Mouse (Mus musculus): ENCODE measurements around the gene Sdc4.
A peak's percentile ranks its signal among the peaks of the same experiment; 100 is the strongest.

The Sdc4 gene

DNA sequence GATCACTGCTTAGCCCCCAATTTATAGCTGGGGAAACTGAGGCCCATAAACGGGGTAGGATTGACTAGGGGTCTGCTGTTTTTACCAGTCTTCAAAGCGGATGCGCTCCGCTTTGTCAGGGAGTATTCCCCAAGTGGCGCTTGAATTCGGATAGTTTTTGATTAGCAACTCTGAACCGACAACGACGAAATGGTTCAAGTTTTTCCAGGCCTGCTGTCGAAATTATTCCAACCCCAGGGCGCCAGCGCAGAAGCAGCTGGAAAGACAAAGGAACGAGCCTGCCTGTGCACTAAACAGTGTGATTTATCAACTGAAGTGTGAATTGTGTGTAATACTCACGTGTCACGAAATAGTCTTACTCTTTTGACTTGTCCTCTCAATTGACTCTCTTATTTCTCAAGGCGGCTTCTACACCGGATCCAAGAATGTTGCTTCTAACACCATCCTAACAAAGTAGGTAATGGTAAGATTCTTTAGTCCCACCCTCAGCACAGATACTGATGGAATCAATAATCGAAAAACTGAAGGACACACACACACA, at the start of gene Sdc4:
TSS of gene Sdc4 (minus strand) at position 428 of the 541 bp plus-strand sequence.
- DNase-seq (ENCODE audit: low read depth, low spot score) = no peak

DNA sequence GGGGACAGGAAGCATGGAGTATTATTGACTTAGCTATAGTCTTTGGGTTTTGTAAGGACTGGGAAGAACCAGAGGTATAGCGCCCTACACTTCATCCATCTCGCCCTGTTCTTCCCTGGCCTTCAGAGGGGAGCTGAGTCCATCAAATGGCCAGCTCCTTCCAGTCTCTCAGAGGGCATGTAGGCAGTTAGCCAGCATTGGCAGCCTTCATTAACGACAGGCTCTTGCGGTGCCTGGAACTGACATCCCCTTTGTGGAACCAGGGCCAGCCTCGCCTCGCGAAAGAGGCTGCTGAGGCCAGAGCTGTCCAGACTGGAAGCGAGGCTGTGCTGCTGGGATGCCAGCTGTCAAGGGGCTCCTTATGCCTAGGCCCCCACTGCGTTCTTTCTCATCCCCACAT, 44.1 kb upstream of the Sdc4 start:
- DNase-seq (ENCODE audit: low read depth, low spot score) = no peak

DNA sequence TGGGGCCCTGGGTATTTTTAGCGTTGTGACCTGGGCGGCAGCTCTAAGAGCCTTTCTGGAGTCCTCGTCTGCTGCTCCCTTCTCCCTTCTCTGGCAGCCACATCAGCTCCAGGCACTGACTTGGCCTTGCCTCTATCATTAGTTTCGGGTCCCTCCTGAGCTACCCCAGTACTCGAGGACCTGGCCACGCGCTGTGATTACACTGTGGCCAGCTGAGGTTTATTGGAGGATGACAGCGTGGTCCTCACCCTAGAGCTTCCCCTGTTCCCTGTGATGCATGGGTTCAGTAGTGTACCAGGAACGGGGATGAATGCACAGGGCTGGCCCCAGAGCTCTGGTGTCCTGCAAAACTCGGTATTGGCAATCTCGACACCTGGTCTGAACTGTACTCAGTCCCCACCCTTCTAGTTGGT, 43.4 kb upstream of the Sdc4 start:
- DNase-seq (ENCODE audit: low read depth, low spot score) = no peak

DNA sequence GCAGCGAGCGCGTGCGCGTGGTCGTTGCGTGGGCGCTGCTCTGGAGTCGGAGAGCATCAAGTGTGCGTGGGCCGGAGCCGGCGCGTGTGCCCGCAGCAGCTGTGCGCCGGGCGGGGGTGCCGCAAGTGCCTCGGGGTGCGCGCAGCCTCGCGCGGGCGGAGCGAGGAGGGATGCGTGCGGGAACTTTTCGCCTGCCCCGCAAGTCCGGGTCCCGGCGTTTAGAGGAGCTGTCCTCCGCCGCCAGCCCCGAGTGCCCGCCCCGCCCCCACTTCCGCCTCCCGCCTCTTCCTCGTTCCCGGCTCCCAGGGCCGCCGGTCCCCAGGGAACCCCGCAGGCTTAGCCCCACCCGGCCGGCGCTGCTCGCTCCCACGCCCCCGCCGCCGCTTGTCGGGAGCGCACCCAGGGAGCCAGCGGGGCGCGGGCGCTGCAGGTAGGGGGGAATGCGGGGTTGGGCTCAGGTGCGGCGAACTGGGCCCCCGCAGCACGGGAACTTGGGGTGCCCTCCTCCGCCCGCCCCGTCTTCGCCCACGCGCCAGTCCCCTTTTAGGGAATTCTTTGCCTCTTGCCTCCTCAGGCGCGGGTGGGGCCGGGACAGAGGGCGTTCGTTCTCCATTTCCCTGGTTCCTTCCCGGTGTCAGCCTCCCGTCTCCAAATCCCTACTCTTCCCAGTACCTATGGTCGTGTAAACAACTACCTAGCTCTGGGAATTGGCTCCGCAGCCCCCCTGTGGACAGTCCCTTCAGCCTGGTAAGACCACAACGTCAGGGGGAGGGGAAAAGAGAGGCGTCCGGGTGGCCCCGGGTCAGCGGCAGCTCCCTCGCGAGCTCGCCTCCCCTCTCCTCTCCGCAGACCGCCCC, 42.8 kb upstream of the Sdc4 start:
- DNase-seq (ENCODE audit: low read depth, low spot score) = peak; percentile 54

DNA sequence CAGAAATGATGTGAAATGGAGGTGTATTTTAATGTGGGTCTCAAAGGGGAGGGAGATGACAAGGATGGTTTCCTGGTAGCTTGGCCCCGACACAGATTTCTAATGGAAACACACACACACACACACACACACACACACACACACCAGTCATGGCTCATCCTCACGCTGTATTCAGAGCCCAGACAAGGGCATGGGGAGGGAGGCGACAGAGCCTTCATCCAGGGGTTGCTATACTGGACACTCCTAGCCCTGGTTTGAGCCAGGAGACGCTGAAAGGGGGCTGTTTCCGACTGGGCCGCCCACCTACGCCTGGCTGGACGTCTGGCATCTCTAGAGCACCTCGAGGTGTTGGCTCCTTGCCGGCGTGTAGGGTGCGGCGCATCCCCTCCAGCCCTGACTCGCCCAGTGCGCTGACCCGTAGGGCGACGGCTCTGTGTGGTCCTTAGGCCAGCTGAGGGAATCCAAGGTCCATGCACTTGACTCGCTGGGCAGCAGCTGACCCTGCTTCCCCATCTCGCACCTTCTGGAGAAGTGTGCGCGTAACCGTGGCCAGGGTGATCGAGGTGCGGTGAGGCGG, 42.1 kb upstream of the Sdc4 start, which contains the start of gene Dbndd2:
TSS of gene Dbndd2 (plus strand) at position 426 of the 577 bp plus-strand sequence.
- DNase-seq (ENCODE audit: low read depth, low spot score) = no peak

DNA sequence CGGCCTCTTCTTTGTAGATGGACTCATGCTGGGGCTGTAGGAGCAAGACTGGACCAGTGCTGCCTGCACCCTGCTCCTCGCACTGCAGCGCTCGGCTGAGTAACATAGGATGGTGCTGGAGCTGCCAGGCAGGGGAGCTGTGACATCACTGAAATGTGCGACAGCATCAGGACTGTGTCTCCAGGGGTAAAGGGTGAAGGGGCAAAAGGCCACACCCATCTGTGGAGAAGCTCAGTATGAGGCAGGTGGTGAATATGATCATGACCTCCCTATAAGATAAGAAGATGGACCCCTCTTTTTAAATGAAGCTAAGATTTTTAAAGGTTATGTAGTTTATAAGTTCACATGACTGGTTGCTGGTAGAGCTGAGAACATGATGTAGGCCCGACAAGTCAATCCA, 29.9 kb upstream of the Sdc4 start, which contains the start of gene Trp53tg5:
TSS of gene Trp53tg5 (minus strand) at position 101 of the 400 bp plus-strand sequence.
- DNase-seq (ENCODE audit: low read depth, low spot score) = no peak

DNA sequence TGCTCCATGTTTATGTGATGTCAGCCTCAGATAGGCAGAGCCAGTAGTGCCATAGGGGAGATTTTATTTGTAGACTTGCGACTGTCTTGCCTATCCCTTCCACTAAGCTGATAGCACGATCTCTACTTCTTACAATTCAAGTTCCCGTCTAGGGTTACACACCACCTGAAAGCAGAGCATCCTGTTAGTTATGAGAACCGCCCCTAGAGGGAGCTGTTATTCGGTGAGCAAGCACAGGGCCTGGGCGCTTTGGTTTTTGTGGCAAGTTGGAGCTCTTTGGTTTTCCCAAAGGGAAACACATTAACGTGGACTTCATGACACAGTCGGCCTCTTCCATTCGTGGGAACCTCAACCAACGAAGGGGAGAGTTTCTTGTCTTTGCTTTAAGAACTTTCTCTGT, 26.6 kb upstream of the Sdc4 start:
- DNase-seq (ENCODE audit: low read depth, low spot score) = no peak

DNA sequence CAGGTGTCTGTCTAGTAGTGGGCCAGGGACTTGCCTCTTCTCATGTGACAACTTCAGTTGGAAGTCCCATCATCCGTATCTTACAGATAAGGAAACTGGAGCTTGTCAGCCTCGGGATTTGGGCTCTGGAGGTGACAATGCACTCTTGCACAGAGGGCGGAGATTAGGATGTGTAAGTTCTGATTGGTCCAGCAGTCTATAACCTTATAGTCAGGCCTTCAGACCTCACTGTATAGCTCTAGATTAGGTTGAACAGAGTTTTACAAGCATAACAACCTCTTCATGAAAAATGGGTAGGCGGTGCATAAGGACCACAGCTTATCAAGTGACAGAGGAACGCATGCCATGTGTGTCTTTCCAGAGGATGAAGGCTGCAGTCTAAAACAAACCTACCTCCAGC, 23.1 kb upstream of the Sdc4 start:
- DNase-seq (ENCODE audit: low read depth, low spot score) = no peak

DNA sequence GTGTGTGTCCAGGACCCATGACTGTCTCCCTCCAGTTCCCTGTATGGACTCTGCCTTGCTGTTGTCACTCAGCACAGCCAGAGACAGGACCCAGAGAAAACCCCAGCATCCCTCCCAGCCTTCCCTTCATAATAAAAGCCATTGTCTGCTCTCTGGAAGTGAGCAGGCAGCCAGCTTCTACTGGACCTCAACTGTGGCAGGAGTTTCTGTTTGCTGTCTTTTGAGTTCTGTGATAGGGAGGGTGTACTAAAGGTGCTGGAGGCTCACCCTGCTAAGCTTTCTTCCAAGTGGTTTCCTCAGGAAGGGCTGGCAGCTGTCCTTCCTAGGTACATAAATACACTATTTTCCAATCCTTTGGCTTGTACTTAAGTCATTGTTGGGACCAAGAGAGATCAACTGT, 21.5 kb upstream of the Sdc4 start:
- DNase-seq (ENCODE audit: low read depth, low spot score) = no peak

DNA sequence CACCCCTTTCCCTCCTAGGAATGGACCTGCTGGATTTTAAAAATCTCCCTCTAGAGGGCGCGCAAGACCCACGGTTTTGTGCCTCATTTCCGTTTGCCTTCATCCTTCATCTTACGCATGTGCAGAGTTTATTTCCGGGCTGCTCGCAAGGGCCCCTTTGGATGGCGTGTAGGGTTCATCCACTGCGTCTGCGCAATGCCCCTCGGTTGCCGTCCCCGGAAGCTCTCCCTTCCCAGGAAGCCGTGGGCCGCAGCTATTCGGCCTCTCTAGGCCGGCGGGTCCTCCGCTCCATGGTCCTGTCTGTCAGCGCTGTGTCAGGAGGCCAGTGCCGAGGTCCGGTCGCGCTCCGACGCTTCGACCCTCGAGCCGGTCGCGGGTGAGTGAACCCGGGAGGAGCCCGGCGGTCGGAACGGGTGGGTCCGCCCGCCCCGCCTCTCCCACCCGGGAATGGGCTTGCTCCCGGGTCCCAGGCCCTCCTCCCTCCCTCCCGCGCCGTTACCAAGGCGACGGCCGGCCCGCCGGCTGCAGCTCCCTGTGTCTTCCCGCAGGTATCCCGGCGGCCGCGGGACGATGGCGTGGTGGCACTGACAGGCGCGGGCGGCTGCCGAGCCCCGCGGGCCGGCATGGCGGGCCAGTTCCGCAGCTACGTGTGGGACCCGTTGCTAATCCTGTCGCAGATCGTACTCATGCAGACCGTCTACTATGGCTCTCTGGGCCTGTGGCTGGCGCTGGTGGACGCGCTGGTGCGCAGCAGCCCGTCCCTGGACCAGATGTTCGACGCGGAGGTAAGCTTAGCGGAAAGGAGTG, 17.3 kb upstream of the Sdc4 start, which contains the start of gene Gm20458:
TSS of gene Gm20458 (plus strand) at position 223 of the 807 bp plus-strand sequence.
- DNase-seq (ENCODE audit: low read depth, low spot score) = peak; percentile 98

DNA sequence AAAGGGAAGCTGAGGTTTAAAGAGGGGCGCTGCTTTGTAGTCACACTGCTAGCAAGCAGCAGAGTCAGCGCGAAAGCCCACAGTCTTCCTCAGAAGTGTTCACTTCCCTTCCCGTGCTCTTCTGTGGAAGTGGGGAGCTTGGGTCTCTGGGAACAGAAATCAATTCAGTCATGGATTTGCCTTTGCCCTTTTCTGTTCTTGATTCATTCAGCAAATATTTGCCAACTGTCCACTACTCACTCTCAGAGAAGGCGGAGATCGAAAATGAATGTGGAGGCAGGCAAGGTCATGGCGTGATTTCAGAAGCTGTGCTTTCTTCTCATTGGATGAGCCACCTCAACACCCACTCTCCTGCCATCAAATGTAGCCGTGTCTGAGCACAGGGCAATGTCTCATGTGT, 14.8 kb upstream of the Sdc4 start:
- DNase-seq (ENCODE audit: low read depth, low spot score) = no peak

DNA sequence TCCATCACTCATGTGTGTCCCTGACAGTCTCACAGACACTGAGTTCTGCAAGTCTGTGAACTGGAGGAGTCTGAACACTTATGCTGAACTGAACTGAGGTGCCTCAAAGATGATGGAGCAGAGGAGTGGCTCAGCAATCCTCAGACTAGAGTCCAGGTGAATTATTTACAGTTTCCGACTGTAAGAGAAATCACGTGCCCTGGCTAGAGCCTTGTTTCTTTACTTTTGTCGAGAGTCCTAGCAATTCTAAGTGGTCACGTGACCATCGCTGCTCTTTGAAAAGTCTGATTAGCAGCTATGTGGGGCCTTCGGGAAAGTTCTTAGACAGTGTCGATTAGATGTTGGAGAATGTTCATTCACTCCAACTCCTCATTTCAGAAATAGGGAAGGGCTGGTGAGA, 14.3 kb upstream of the Sdc4 start:
- DNase-seq (ENCODE audit: low read depth, low spot score) = no peak

DNA sequence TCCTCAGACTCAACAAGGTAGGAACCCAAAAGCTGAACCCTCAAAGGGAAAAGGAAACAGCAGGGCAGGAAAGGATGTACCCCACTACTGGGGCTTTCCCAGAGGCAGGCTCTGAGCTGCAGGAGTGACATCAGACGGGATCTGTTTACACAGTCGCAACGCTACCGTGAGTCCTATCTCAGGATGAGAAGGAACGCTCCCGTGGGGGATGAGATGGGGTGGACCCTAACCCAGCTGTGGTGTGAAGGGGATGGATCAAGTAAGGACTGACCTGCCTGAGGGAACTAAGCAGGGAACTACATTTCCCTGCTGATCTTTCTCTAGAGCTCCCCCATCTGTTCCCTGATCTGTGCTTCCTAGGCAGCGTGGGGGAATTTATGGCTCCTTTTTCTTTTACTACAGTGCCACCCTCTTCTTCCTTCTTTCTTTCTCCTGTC, 13.2 kb upstream of the Sdc4 start, which contains the start of gene Sys1:
TSS of gene Sys1 (plus strand) at position 101 of the 437 bp plus-strand sequence.
- no peak for DNase-seq (ENCODE audit: low read depth, low spot score)

DNA sequence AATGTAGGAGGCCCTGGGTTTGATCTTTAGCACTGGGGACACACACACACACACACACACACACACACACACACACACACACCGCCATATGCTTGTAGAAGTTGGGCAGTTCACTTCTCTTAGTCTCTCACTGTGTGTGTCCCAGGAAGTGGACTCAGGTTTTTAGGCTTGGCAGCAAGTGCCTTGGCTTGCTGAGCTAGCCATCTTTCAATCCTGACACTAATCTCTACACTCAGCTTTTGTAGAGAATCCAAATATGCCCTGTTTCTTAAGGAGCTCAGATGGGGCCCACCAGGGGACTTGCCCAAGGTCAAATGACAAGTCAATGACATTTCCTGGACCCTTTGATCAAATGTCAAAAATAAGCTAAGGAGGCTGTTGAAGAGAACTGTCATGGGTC, 12.7 kb upstream of the Sdc4 start:
- no peak for DNase-seq (ENCODE audit: low read depth, low spot score)

DNA sequence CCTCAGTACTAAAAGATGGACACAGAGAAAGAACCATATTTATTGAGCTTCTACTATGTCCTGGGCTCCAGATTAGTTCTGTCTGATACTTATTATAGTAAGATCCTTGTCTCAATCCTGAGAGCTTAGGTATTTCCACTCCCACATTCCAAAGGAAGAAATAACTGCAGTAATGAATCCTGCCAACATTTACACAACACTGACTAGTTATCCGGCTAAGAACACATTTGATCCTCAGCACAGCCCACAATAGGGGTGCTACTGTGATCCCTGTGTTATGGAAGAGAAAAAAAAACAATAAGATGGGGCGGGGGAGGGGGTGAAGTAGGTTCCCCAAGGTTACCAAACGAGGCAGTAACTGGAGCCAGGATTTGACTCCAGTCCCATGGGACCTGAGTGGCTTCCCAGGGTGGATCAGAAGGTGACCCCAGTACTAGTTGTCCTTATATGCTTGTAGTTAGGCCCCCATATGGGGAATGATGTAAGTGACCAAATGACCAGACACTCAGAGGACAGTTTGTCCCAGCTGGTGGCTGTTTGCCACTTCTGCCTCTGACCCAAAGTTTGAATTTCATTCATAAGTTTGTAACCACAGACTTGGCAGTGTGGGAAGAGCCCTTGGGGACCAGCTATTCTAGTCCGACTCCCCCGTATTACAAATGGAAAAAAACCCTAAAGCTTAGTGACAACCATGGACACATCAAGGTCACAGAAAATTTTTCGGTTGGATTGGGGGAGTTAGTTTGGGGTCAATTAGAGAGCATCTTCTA, 11.9 kb upstream of the Sdc4 start:
- peak; percentile 79 for DNase-seq (ENCODE audit: low read depth, low spot score)

DNA sequence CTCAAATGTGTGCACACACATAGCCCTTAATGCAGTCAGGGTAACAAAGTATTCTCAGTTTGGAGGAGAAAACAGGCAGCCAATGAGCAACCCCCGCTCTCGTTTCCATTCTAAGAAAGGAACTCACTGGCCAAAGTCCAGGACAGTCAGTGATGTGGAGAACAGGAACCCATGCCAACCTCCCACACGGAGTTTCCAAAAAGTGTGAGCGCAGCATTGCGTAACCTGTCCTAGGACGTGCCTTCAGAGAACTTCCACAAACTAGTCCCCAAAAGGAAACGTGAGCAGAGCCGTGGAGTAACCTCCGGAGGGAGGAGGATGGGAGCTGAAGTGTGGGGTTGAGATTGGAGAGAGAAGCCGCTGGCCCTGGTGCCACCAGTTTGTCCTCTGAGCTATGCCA, 11.2 kb upstream of the Sdc4 start:
- DNase-seq (ENCODE audit: low read depth, low spot score) = peak; percentile 87

DNA sequence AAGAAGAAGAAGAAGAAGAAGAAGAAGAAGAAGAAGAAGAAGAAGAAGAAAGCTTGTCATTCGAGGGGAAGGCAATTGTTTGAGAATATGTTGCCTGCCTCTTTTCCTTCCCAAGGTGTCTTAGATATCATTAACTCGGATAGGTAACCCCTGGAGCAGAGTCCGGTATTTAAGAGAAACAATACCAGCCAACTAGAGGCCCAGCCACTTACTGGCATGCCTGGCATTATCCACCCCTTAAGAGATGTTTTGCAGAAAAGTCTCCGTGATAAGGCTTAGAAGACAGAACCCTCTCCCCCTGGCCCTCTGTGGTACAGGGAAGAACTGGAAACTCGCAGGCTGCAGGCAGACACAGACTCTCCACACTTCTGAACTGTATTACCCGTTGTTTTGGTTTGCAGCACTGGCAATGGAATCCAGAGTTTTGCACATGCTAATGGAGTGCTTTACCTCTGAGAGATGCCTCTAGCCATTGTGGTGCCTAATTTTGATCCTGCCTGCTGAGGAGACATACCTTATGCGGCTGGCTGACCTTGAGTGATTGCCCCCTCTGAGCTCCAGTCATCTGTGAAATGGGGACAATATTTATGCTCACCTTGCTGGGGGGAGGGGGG, 10.3 kb upstream of the Sdc4 start:
- DNase-seq (ENCODE audit: low read depth, low spot score) = no peak

DNA sequence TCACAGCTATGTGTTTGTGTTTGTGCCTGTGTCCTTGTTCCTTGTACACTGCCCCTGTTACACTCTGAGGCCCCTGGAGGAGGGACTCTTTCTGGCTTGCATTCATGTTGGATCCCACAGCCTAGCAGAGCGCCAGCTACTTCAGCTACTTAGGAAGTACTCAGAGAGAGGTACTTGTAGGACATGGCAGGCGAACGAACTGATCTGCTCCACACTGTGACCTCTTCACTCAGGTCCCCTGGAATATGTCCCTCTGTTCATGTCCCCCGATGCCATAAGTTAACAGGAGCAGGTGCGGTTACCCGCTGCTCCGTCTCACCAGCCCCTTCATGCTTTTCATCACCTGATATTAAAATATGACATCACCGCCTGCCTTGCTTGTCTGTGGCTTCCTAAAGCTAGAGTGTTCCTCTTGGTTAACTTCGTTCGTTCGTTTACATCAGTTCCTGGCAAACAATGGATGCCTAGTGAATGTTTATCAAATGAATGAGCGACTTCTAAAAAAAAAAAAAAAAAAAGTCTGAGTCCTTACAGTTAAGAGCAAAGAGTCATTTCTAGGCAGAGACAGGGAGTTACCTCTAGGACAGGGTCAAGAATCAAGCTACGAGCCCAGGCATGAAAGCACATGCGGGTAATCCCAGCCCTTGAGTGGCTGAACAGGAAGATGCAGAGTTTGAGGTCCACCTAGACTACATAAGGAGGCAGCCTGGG, 9.5 kb upstream of the Sdc4 start:
- no peak for DNase-seq (ENCODE audit: low read depth, low spot score)

DNA sequence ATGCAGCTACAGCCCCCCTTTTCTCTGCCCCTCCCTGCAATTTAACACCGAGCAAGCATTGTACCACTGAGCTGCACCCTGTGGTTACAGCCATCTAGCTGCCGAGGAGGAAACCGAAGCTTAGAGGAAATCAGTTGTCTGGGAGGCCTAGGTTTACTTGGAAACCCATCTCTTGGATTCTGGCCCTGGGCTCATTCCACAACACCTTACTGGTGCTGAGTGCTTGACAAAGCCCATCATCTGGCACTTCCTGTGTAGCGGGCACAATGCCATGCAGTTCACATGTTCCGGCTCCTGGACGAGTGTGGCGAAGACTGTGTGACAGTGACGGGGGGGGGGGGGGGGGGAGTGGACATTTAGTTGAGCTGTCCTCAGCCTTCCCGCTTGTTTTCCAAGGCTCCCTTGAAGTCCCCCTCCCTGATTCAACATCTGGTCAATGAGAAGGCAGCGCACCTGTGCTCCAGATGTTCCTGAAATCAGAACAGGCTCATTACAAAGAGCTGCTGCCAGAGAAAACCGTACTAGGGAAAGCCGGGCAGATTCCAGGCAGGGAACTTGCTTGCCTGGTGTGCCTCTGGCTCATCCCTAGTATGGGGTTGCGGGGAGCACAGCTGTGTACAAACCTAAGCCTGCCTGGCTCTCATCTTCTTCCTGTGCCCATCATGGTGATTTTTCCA, 8.5 kb upstream of the Sdc4 start:
- no peak for DNase-seq (ENCODE audit: low read depth, low spot score)

Data from skeletal muscle tissue, adult 2 months (tissue).